Mouse (Mus musculus) embryonic fibroblast, embryonic 13.5 days (primary cell): Measurements from ENCODE around the gene Rbm6.

Experiments
- CTCF ChIP-seq: IDR thresholded peaks from 2 replicates; pipeline ENCODE4 v1.5.1; 2011; ENCODE audit warnings: mild to moderate bottlenecking, control low read depth, low read length, moderate library complexity, borderline replicate concordance; ENCODE audit not compliant: insufficient read depth
- POLR2A ChIP-seq: IDR thresholded peaks from 2 replicates; pipeline ENCODE4 v1.6.1; 2011; ENCODE audit warnings: low read depth, mild to moderate bottlenecking, control low read depth, low read length, moderate library complexity

DNA sequence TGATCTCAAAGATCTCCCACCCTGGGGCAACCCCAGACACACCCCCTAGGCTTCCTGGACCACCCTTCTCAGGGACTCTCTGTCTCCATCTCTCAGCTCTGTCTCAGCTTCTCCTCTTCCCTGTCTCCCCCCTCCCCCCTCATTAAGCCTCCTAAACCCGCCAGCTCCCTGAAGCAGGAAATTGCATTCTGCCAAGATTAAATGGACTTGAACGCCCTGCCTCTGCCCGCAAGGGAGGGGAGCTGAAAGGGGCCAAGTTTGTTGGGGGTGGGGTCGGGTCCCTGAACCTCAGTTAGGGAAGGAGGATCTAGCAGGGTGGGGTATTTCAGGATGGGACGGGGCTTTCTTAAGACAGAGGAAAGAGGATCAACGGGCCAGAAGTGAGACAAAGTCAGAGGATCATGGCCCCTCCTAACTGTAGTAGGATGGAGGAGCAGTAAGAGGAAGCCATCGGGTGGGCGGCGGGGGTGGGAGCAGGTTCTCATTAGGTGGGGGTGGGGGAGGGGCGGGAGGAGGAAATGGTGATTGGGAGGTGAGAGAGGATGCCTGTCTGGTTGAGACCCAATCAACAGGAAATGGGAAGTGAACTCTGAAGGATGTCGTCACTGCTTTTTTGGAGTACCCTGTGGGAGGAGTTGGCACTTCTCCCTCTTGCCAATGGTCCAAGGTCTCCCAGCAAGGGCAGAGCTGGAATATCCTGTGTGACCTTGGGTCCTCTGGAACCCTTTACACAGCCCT lies 149.1 kb downstream of the Rbm6 start:
- TF ChIP-seq CTCF (no peak), POLR2A (no peak)
